Mouse (Mus musculus) left cerebral cortex, postnatal 25 days (tissue): Measurements from ENCODE around the gene Tmem117. TPM values are rescaled to one million over a fixed set of nuclear protein-coding genes. Genes with fewer than 3 reads are reported as not detected.

ENCODE experiments used
- DNase-seq, 2 experiments: peaks; one replicate each; pipeline ENCODE4 v3.0.0; 2022; ENCODE audit warnings: low spot score in 2 of 2, mixed read lengths in 1 of 2
- intact Hi-C: fragments of 180-260 bp; cut with DNase I; formaldehyde crosslinking; loops from one replicate; pipeline ENCODE4 v1.15.1; 2025
- total RNA-seq, 2 experiments: library from RNA; stranded (reverse); gene quantifications; 2 replicates each; pipeline ENCODE4 v1.2.3; 2021

Tmem117 gene
- total RNA-seq, 2 experiments from 2014 or later, result 8.2 to 8.8 TPM

GRCm38 (mm10) chr15:94689884-94690231 is 60.8 kb downstream of the Tmem117 start:
- intact Hi-C loops, result no loop called here

GRCm38 (mm10) chr15:94722759-94723158 is 93.7 kb downstream of the Tmem117 start:
- DNase-seq, result peak; percentile 83 to 88
- intact Hi-C loops, result loop anchor here (5.0 kb wide), 2 partner anchors 45 to 850 kb away; no protein-coding TSS in a partner anchor

More at GRCm38 (mm10) chr15:94689884-94690231, 60.8 kb downstream of the Tmem117 start:
- DNase-seq, result peak in 1 of 2 experiments; percentile 29

- DNase-seq, result peak in 1 of 2 experiments; percentile 60
- intact Hi-C loops, result no loop called here
These were observed 103.1 kb downstream of the Tmem117 start for GRCm38 (mm10) chr15:94732104-94732503.

- intact Hi-C loops, result loop anchor here (2.0 to 5.0 kb wide), 2 partner anchors 47 to 806 kb away; no protein-coding TSS in a partner anchor
- DNase-seq, result peak; percentile 38 to 60
These were observed 140.2 kb downstream of the Tmem117 start for GRCm38 (mm10) chr15:94769227-94769626.

GRCm38 (mm10) chr15:94770832-94771578 is 142.0 kb downstream of the Tmem117 start:
- intact Hi-C loops, result loop anchor here (5.0 to 10.0 kb wide), 5 partner anchors 196 to 756 kb away; partner anchors contain the start of gene Nell2
- peak; percentile 36 to 62 for DNase-seq

- intact Hi-C loops, result loop anchor here (5.0 to 10.0 kb wide), 5 partner anchors 196 to 756 kb away; partner anchors contain the start of gene Nell2
- peak; percentile 21 to 34 for DNase-seq
These were observed 142.7 kb downstream of the Tmem117 start for GRCm38 (mm10) chr15:94771691-94772090.

GRCm38 (mm10) chr15:94776119-94777069 is 147.4 kb downstream of the Tmem117 start:
- intact Hi-C loops, result loop anchor here (5.0 to 10.0 kb wide), 3 partner anchors 61 to 418 kb away; no protein-coding TSS in a partner anchor
- peak in 1 of 2 experiments; percentile 71 for DNase-seq

- intact Hi-C loops, result no loop called here
- peak in 1 of 2 experiments; percentile 42 for DNase-seq
These were observed 152.5 kb downstream of the Tmem117 start for GRCm38 (mm10) chr15:94781556-94781955.

GRCm38 (mm10) chr15:94793455-94793854 is 164.4 kb downstream of the Tmem117 start:
- intact Hi-C loops, result no loop called here
- DNase-seq, result no peak

- no peak for DNase-seq
- intact Hi-C loops, result no loop called here
These were observed 166.5 kb downstream of the Tmem117 start for GRCm38 (mm10) chr15:94795484-94795883.

- intact Hi-C loops, result no loop called here
- no peak for DNase-seq
These were observed 169.2 kb downstream of the Tmem117 start for GRCm38 (mm10) chr15:94798236-94798635.

- intact Hi-C loops, result no loop called here
- no peak for DNase-seq
These were observed 172.4 kb downstream of the Tmem117 start for GRCm38 (mm10) chr15:94801462-94801861.

- DNase-seq, result peak in 1 of 2 experiments; percentile 68
- intact Hi-C loops, result no loop called here
These were observed 173.8 kb downstream of the Tmem117 start for GRCm38 (mm10) chr15:94802820-94803219.

- intact Hi-C loops, result no loop called here
These were observed 174.8 kb downstream of the Tmem117 start for GRCm38 (mm10) chr15:94803624-94804342.

GRCm38 (mm10) chr15:94806005-94806404 is 177.0 kb downstream of the Tmem117 start:
- DNase-seq, result no peak
- intact Hi-C loops, result no loop called here

More at GRCm38 (mm10) chr15:94803624-94804342, 174.8 kb downstream of the Tmem117 start:
- no peak for DNase-seq

GRCm38 (mm10) chr15:94811550-94811949 is 182.5 kb downstream of the Tmem117 start:
- no peak for DNase-seq
- intact Hi-C loops, result no loop called here

- intact Hi-C loops, result no loop called here
- peak in 1 of 2 experiments; percentile 48 for DNase-seq
These were observed 185.4 kb downstream of the Tmem117 start for GRCm38 (mm10) chr15:94814213-94815100.

- no peak for DNase-seq
These were observed 206.6 kb downstream of the Tmem117 start for GRCm38 (mm10) chr15:94835634-94836033.

More at GRCm38 (mm10) chr15:94835634-94836033, 206.6 kb downstream of the Tmem117 start:
- intact Hi-C loops, result loop anchor here (5.0 kb wide), 1 partner anchor 58 kb away; no protein-coding TSS in a partner anchor
